Mouse (Mus musculus) CH12.LX (cell line): Measurements from ENCODE around the gene Mien1. TPM values are rescaled to one million over a fixed set of nuclear protein-coding genes. Genes with fewer than 3 reads are reported as not detected.

Experiments
- DNase-seq: peaks from one replicate; pipeline ENCODE4 v3.0.0-alpha.2; 2013; ENCODE audit errors: extremely low read depth
- H3K27ac ChIP-seq: 2 replicates; pipeline ENCODE4 v1.5.1; 2012; ENCODE audit warnings: low read depth, mild to moderate bottlenecking, control low read depth, moderate library complexity; ENCODE audit not compliant: insufficient read depth
- H3K27me3 ChIP-seq: replicated peaks from 2 replicates; pipeline ENCODE3; 2012; ENCODE audit warnings: inconsistent platforms
- H3K36me3 ChIP-seq, 2 experiments: replicated peaks in 1 of 2; 2 replicates each; pipeline versions ENCODE3 to v1.6.1; 2012; ENCODE audit warnings: inconsistent platforms in 1 of 2, low read length in 1 of 2, mild to moderate bottlenecking in 1 of 2, mixed read lengths in 1 of 2, moderate library complexity in 1 of 2; ENCODE audit not compliant: control insufficient read depth in 1 of 2, insufficient read depth in 1 of 2
- H3K4me1 ChIP-seq, 2 experiments: 2 replicates each; pipeline ENCODE4 v1.6.1; 2012; ENCODE audit warnings: inconsistent platforms in 1 of 2, moderate library complexity in 1 of 2; ENCODE audit not compliant: insufficient read depth in 2 of 2, control insufficient read depth in 1 of 2
- H3K4me2 ChIP-seq: 2 replicates; pipeline ENCODE4 v1.6.1; 2012; ENCODE audit warnings: low read depth, mild to moderate bottlenecking, control low read depth; ENCODE audit not compliant: poor library complexity, insufficient read depth, severe bottlenecking
- H3K4me3 ChIP-seq, 3 experiments: fragments of 150-350 bp in 1 of 3; sonication (generic) in 1 of 3; replicated peaks in 1 of 3; 2 replicates each; pipeline versions ENCODE3 to v1.5.1; 2011 to 2012; ENCODE audit warnings: low read depth in 2 of 3, low read length in 2 of 3, mild to moderate bottlenecking in 2 of 3, moderate library complexity in 2 of 3, control low read depth in 1 of 3, improper control_type of control experiment in 1 of 3, inconsistent platforms in 1 of 3, mixed read lengths in 1 of 3; ENCODE audit not compliant: poor library complexity in 1 of 3
- H3K79me2 ChIP-seq: replicated peaks from 2 replicates; pipeline ENCODE4 v1.6.1; 2012; ENCODE audit warnings: mild to moderate bottlenecking, moderate library complexity; ENCODE audit not compliant: control insufficient read depth, poor library complexity, insufficient read depth, severe bottlenecking; ENCODE audit errors: extremely low read depth
- H3K9ac ChIP-seq: 2 replicates; pipeline ENCODE4 v1.6.1; 2012; ENCODE audit warnings: low read depth, mild to moderate bottlenecking, control low read depth, moderate library complexity; ENCODE audit not compliant: insufficient read depth
- H3K9me3 ChIP-seq: replicated peaks from 2 replicates; pipeline ENCODE3; 2012; ENCODE audit warnings: low read length, inconsistent platforms, mixed read lengths
- BHLHE40 ChIP-seq: IDR thresholded peaks from 2 replicates; pipeline ENCODE4 v1.6.1; 2011; ENCODE audit warnings: mild to moderate bottlenecking, low read depth, low read length, improper control_type of control experiment
- CHD1 ChIP-seq: IDR thresholded peaks from 2 replicates; pipeline ENCODE4 v1.6.1; 2012; ENCODE audit warnings: low read depth, low read length, improper control_type of control experiment, inconsistent platforms
- CTCF ChIP-seq, 2 experiments: IDR thresholded peaks in 1 of 2; conservative IDR thresholded peaks in 1 of 2; 2 replicates each; pipeline ENCODE4 v1.5.1; 2011 to 2012; ENCODE audit warnings: low read depth in 2 of 2, low read length in 2 of 2, improper control_type of control experiment in 1 of 2, inconsistent platforms in 1 of 2, mild to moderate bottlenecking in 1 of 2, moderate library complexity in 1 of 2
- E2F4 ChIP-seq: IDR thresholded peaks from 2 replicates; pipeline ENCODE4 v1.6.1; 2011; ENCODE audit warnings: low read depth, low read length, improper control_type of control experiment; ENCODE audit not compliant: insufficient replicate concordance
- ELF1 ChIP-seq: IDR thresholded peaks from 2 replicates; pipeline ENCODE4 v1.6.1; 2014; ENCODE audit warnings: low read depth, mild to moderate bottlenecking, inconsistent platforms, low read length, improper control_type of control experiment
- ETS1 ChIP-seq: conservative IDR thresholded peaks from 2 replicates; pipeline ENCODE4 v1.6.1; 2012; ENCODE audit warnings: low read depth, mild to moderate bottlenecking, inconsistent platforms, low read length, improper control_type of control experiment, moderate library complexity
- JUN ChIP-seq: IDR thresholded peaks from 2 replicates; pipeline ENCODE4 v1.6.1; 2011; ENCODE audit warnings: low read depth, mild to moderate bottlenecking, low read length, improper control_type of control experiment, moderate library complexity; ENCODE audit not compliant: insufficient read depth
- JUND ChIP-seq: conservative IDR thresholded peaks from 2 replicates; pipeline ENCODE4 v1.6.1; 2011; ENCODE audit warnings: low read depth, low read length, improper control_type of control experiment
- MAFK ChIP-seq: IDR thresholded peaks from 2 replicates; pipeline ENCODE4 v1.6.1; 2011; ENCODE audit warnings: low read length, improper control_type of control experiment; ENCODE audit not compliant: insufficient replicate concordance
- MAX ChIP-seq: IDR thresholded peaks from 2 replicates; pipeline ENCODE4 v1.6.1; 2011; ENCODE audit warnings: low read length, improper control_type of control experiment
- MAZ ChIP-seq: IDR thresholded peaks from 2 replicates; pipeline ENCODE4 v1.6.1; 2012; ENCODE audit warnings: low read depth, mild to moderate bottlenecking, inconsistent platforms, low read length, improper control_type of control experiment, moderate library complexity
- MEF2A ChIP-seq: IDR thresholded peaks from 2 replicates; pipeline ENCODE4 v1.6.1; 2014; ENCODE audit warnings: low read depth, mild to moderate bottlenecking, inconsistent platforms, low read length, improper control_type of control experiment, borderline replicate concordance
- MYC ChIP-seq: IDR thresholded peaks from 2 replicates; pipeline ENCODE4 v1.6.1; 2011; ENCODE audit warnings: low read depth, mild to moderate bottlenecking, improper control_type of control experiment, low read length
- PAX5 ChIP-seq: IDR thresholded peaks from 2 replicates; pipeline ENCODE4 v1.6.1; 2012; ENCODE audit warnings: low read length, inconsistent platforms, mixed read lengths
- POLR2A ChIP-seq: IDR thresholded peaks from 2 replicates; pipeline ENCODE4 v1.6.1; 2011; ENCODE audit warnings: low read depth, mild to moderate bottlenecking, improper control_type of control experiment, low read length
- RCOR1 ChIP-seq: conservative IDR thresholded peaks from 2 replicates; pipeline ENCODE4 v1.6.1; 2012; ENCODE audit warnings: low read depth, mild to moderate bottlenecking, inconsistent platforms, low read length, improper control_type of control experiment
- SIN3A ChIP-seq: IDR thresholded peaks from 2 replicates; pipeline ENCODE4 v1.6.1; 2012; ENCODE audit warnings: low read length, improper control_type of control experiment, inconsistent platforms
- UBTF ChIP-seq: IDR thresholded peaks from 2 replicates; pipeline ENCODE4 v1.6.1; 2012; ENCODE audit warnings: low read depth, mild to moderate bottlenecking, inconsistent platforms, low read length, improper control_type of control experiment, moderate library complexity
- ZKSCAN1 ChIP-seq: IDR thresholded peaks from 2 replicates; pipeline ENCODE4 v1.6.1; 2012; ENCODE audit warnings: low read depth, inconsistent platforms, low read length, improper control_type of control experiment, borderline replicate concordance
- ZMIZ1 ChIP-seq: IDR thresholded peaks from 2 replicates; pipeline ENCODE4 v1.6.1; 2012; ENCODE audit warnings: low read depth, mild to moderate bottlenecking, inconsistent platforms, low read length, improper control_type of control experiment
- ZNF384 ChIP-seq: IDR thresholded peaks from 2 replicates; pipeline ENCODE4 v1.6.1; 2012; ENCODE audit warnings: low read depth, low read length, improper control_type of control experiment, inconsistent platforms
- dilution Hi-C: fragments of 300-500 bp; cut with MboI; formaldehyde crosslinking; loops from 2 replicates; pipeline ENCODE4 v1.14.3; 2020; ENCODE audit warnings: low sequenced_read_pairs; ENCODE audit not compliant: extremely low pct_unique_long_range_greater_than_20kb, extremely low pct_ligation_motif_present
- in situ Hi-C: fragments of 300-500 bp; cut with MboI; formaldehyde crosslinking; loops from 3 replicates; pipeline ENCODE4 v1.14.3; 2019; ENCODE audit warnings: low sequenced_read_pairs, low pct_ligation_motif_present, low pct_unique_long_range_greater_than_20kb, mixed read lengths
- polyA plus RNA-seq: library from polyadenylated mRNA; unstranded; fragments of >175 nt; gene quantifications from 2 replicates; pipeline ENCODE4 v1.2.1, GENCODE M21; 2012; ENCODE audit warnings: low read depth; ENCODE audit not compliant: insufficient read length
- total RNA-seq, 2 experiments: library from RNA; depleted of rRNA; stranded (reverse); fragments of 300-350 nt in 1 of 2; fragments of >200 nt in 1 of 2; gene quantifications; 2 replicates each; pipeline ENCODE4 v1.2.3; 2012 to 2014

Gene Mien1
- total and polyA plus RNA-seq, 3 experiments = 84.7 to 129 (median 94.6) TPM

DNA sequence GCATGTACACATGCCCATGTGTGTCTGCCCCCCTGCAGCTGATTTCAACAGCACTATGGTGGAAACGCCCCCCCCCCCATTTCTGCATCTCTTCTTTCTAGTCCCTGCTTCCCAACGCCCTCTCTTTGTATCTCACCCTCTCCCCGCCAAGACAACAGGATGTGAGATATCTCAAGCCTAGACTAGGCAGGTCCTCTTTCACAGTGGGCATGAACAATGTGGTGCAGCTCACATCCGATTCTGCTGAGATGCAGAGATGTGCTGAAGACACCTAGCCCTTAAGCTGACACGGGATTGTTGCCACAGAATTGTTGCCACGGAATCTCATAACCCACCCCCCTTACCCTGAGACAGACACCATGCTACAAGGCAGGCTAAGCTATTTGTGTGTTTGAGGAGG lies 25.7 kb upstream of the Mien1 start:
- H3K4me3 ChIP-seq = no peak overlapping the region
- in situ Hi-C loops = no loop called here

GRCm38 (mm10) chr11:98463911-98464310 lies 25.1 kb upstream of the Mien1 start:
- Histone ChIP-seq H3K4me1 (peaks cover 46 to 97% of the 10 kb centered on the region in 2 experiments), H3K27me3 (no peaks in the 10 kb centered on the region), H3K27ac (peak overlapping the region; percentile 83), H3K9me3 (no peaks in the 10 kb centered on the region), H3K4me3 (no peak overlapping the region), H3K36me3 (peaks cover 56 to 58% of the 10 kb centered on the region in 2 experiments), H3K79me2 (peaks cover 39% of the 10 kb centered on the region), H3K9ac (no peak overlapping the region), H3K4me2 (no peak overlapping the region)
- dilution Hi-C loops = no loop called here
- in situ Hi-C loops = no loop called here
- no peak for TF ChIP-seq E2F4
- no peak for TF ChIP-seq ZNF384
- TF ChIP-seq UBTF = no peak
- TF ChIP-seq ZMIZ1 = peak; percentile 68; the same call in 1 of the 2 replicates
- no peak; the same call in 1 of the 2 replicates for TF ChIP-seq CHD1
- TF ChIP-seq ETS1 = no peak
- TF ChIP-seq JUN = no peak
- TF ChIP-seq SIN3A = no peak
- no peak for TF ChIP-seq MYC
- no peak for TF ChIP-seq ELF1
- TF ChIP-seq CTCF (conservative IDR thresholded peaks at IDR 0.05 in 1 of 2, IDR thresholded peaks at IDR 0.05 in 1 of 2; ENCODE audit: low read depth in 2 of 2, low read length in 2 of 2) = no peak
- TF ChIP-seq MAFK = no peak
- no peak for TF ChIP-seq JUND
- peak; percentile 47; the same call in 1 of the 2 replicates for TF ChIP-seq BHLHE40
- no peak for TF ChIP-seq MAX
- no peak for TF ChIP-seq MEF2A
- no peak for DNase-seq

More for the DNA sequence above, 25.7 kb upstream of the Mien1 start:
- TF ChIP-seq RCOR1 = no peak
- no peak for TF ChIP-seq POLR2A
- no peak for TF ChIP-seq PAX5
- TF ChIP-seq JUN = no peak
- no peak for TF ChIP-seq CTCF (conservative IDR thresholded peaks at IDR 0.05 in 1 of 2, IDR thresholded peaks at IDR 0.05 in 1 of 2; ENCODE audit: low read depth in 2 of 2, low read length in 2 of 2)
- no peak for TF ChIP-seq UBTF
- no peak for TF ChIP-seq E2F4
- TF ChIP-seq ZKSCAN1 = no peak
- TF ChIP-seq MAZ = no peak
- dilution Hi-C loops = no loop called here
- H3K9ac ChIP-seq = no peak overlapping the region
- H3K27me3 ChIP-seq = no peaks in the 10 kb centered on the region
- H3K79me2 ChIP-seq = peaks cover 45% of the 10 kb centered on the region
- peak overlapping the region; percentile 6; the same call in 1 of the 2 replicates for H3K27ac ChIP-seq
- DNase-seq = no peak
- no peaks in the 10 kb centered on the region for H3K9me3 ChIP-seq
- H3K36me3 ChIP-seq = peaks cover 62 to 64% of the 10 kb centered on the region in 2 experiments
- H3K4me1 ChIP-seq = peaks cover 50 to 99% of the 10 kb centered on the region in 2 experiments
- no peak overlapping the region for H3K4me2 ChIP-seq
